Mouse (Mus musculus): ENCODE measurements around the gene Supt16. TPM values are rescaled to one million over a fixed set of nuclear protein-coding genes. Genes with fewer than 3 reads are reported as not detected.
A peak's percentile ranks its signal among the peaks of the same experiment; 100 is the strongest.

Supt16 gene
- polyA plus RNA-seq, 1 experiment from 2014 or later, result 86.9 TPM

DNA sequence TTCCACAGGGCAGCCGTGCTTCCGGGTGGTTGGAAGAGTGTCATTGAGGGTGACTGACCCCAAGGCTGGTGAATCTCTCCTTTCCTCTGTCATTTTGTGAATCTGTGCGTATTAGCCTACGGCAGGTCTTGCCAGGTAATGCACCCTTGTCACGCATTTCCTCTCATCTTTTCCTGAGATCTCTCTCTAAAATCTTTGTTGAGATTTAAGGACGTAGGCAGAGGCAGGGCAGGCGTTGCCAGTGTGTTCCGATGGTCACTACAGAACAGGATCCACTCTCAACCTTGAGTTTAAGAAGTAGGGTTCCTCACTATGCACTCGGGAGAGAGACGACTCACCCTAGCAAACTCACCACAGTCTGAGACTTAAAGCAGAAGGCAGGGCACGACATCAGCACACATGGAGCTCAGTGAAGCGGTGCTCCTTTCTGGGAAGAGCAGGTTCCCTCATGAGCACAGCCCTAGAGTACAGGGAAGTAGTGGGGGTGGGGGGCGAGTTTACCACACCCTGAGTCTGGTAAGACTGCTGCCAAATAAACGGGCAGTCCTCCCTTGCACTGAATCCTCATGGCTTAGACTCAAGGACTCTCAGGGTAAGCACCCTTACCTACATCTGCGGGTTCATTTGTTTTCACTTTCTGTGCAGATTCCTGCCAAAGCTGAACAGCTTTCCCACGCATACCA is 55.6 kb downstream of the Supt16 start:
- Histone ChIP-seq H3K4me2 (no peak overlapping the region), H3K27me3 (0 out of 2 replicates have a peak, but pooled peaks cover 6% of the 10 kb centered on the region), H3K4me3 (replicated peaks) (no peak overlapping the region), H3K9ac (no peak overlapping the region), H3K4me1 (no peaks in the 10 kb centered on the region), H3K9me3 (no peaks in the 10 kb centered on the region), H3K36me3 (replicated peaks) (no peaks in the 10 kb centered on the region), H3K27ac (no peak overlapping the region)
- WGBS, result 80% methylated on average over 16 of the region's 16 CpGs
- ATAC-seq (ENCODE audit: low FRiP score), result no peak

GRCm38 (mm10) chr14:52140577-52141444 is 56.4 kb downstream of the Supt16 start:
- Histone ChIP-seq H3K36me3 (replicated peaks) (no peaks in the 10 kb centered on the region), H3K9me3 (no peaks in the 10 kb centered on the region), H3K4me2 (no peak overlapping the region), H3K9ac (no peak overlapping the region), H3K4me3 (replicated peaks) (no peak overlapping the region), H3K27ac (no peak overlapping the region), H3K27me3 (0 out of 2 replicates have a peak, but pooled peaks cover 6% of the 10 kb centered on the region), H3K4me1 (no peaks in the 10 kb centered on the region)
- 79% methylated on average over 19 of the region's 19 CpGs for WGBS
- no peak for ATAC-seq (ENCODE audit: low FRiP score)

- no peaks in the 10 kb centered on the region for H3K9me3 ChIP-seq
- no peak for ATAC-seq (ENCODE audit: low FRiP score)
- H3K27me3 ChIP-seq, result no peaks in the 10 kb centered on the region
- H3K27ac ChIP-seq, result no peak overlapping the region
- H3K9ac ChIP-seq, result no peak overlapping the region
- no peak overlapping the region for H3K4me2 ChIP-seq
- 88% methylated on average over 5 of the region's 5 CpGs for WGBS
- no peak overlapping the region for H3K4me3 ChIP-seq (replicated peaks)
- no peaks in the 10 kb centered on the region for H3K36me3 ChIP-seq (replicated peaks)
- no peaks in the 10 kb centered on the region for H3K4me1 ChIP-seq
These were observed 63.6 kb downstream of the Supt16 start for GRCm38 (mm10) chr14:52133584-52133983.

DNA sequence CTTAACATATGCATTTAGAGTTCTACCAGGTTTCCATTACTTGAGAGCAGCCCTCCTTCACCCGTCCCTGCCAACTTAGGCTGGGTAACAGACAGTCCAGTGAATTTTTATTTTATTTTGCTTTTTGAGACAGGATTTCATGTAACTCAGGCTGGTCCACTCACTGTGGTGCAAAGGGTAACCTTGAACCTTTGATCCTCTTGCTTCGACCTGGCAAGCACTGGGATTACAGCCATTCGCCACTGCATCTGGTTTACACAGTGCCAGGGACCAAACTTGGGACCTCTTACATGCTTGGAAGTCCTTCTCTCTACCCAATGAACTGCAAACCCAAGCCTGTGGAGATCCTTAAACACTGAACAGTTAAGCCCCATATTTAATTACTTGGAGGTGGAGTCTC is 72.6 kb downstream of the Supt16 start:
- Histone ChIP-seq H3K27me3 (peaks cover 3% of the 10 kb centered on the region; the same call in 1 of the 2 replicates), H3K4me1 (no peaks in the 10 kb centered on the region), H3K36me3 (replicated peaks) (no peaks in the 10 kb centered on the region), H3K9me3 (no peaks in the 10 kb centered on the region), H3K27ac (no peak overlapping the region), H3K4me2 (no peak overlapping the region), H3K4me3 (replicated peaks) (no peak overlapping the region), H3K9ac (no peak overlapping the region)
- 89% methylated on average over 3 of the region's 3 CpGs for WGBS
- ATAC-seq (ENCODE audit: low FRiP score), result no peak

- 23% methylated on average over 4 of the region's 4 CpGs for WGBS
- peak; percentile 27; the same call in 1 of the 2 replicates for ATAC-seq (ENCODE audit: low FRiP score)
- no peak overlapping the region for H3K9ac ChIP-seq
- H3K4me2 ChIP-seq, result no peak overlapping the region
- H3K9me3 ChIP-seq, result no peaks in the 10 kb centered on the region
- H3K4me3 ChIP-seq (replicated peaks), result no peak overlapping the region
- H3K4me1 ChIP-seq, result peaks cover 2% of the 10 kb centered on the region; the same call in 1 of the 2 replicates
- no peak overlapping the region for H3K27ac ChIP-seq
- H3K27me3 ChIP-seq, result peaks cover 3% of the 10 kb centered on the region; the same call in 1 of the 2 replicates
- H3K36me3 ChIP-seq (replicated peaks), result no peaks in the 10 kb centered on the region
These were observed 73.3 kb downstream of the Supt16 start for GRCm38 (mm10) chr14:52123918-52124317.

GRCm38 (mm10) chr14:52120169-52120568 is 77.0 kb downstream of the Supt16 start:
- no peaks in the 10 kb centered on the region for H3K36me3 ChIP-seq (replicated peaks)
- no peak overlapping the region for H3K4me3 ChIP-seq (replicated peaks)
- peaks cover 8% of the 10 kb centered on the region for H3K4me1 ChIP-seq
- H3K4me2 ChIP-seq, result no peak overlapping the region; the same call in 1 of the 2 replicates
- H3K9me3 ChIP-seq, result no peaks in the 10 kb centered on the region
- WGBS, result 64% methylated on average over 7 of the region's 7 CpGs
- H3K9ac ChIP-seq, result 0 out of 2 replicates have a peak overlapping the region, but pooled peaks have one; percentile 65
- H3K27ac ChIP-seq, result no peak overlapping the region
- no peak for ATAC-seq (ENCODE audit: low FRiP score)
- peaks cover 3% of the 10 kb centered on the region; the same call in 1 of the 2 replicates for H3K27me3 ChIP-seq

DNA sequence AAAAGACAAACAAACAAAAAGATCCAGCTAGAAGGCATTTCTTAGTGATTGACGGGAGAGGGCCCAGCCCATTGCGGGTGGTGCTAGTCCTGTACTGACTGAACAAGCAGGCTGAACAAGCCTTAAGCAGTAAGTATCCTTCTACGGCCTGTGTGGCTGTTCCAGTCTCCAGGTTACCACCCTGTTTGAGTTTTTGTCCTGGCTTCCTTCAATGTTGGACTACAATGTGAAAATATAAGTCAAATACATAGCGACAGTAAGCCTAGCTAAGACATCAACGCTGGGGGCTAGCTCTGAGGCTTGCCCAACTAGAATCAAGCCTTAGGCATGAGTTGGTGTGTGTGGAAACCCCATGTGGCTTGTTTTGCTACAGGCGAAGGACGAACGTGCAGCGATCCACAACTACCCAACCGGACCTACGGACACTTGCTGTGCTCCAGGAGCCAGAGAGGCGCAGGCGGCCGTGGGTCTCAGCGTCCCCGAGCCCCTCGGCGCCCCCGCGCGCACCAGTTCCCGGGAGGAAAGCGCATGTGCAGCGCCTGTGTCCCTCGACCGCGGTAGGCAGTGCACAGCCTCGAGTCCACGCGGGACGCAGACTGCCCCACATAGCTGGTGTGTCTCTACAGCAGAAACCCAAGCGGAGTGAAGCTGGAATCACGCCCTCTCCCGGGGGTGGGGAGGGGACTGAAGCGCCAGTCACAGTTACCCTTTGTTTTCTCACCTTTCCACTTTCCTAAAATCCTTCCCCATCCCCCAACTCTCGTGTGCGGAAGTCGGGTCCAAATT is 78.2 kb downstream of the Supt16 start:
- Histone ChIP-seq H3K36me3 (replicated peaks) (no peaks in the 10 kb centered on the region), H3K9me3 (no peaks in the 10 kb centered on the region), H3K4me1 (peaks cover 8% of the 10 kb centered on the region), H3K27ac (peak overlapping the region; percentile 75), H3K4me2 (peak overlapping the region; percentile 96), H3K9ac (peak overlapping the region; percentile 65), H3K27me3 (peaks cover 3% of the 10 kb centered on the region; the same call in 1 of the 2 replicates), H3K4me3 (replicated peaks) (peak overlapping the region; percentile 46)
- WGBS, result under 1% methylated on average over 38 of the region's 38 CpGs
- ATAC-seq (ENCODE audit: low FRiP score), result peak; percentile 87

DNA sequence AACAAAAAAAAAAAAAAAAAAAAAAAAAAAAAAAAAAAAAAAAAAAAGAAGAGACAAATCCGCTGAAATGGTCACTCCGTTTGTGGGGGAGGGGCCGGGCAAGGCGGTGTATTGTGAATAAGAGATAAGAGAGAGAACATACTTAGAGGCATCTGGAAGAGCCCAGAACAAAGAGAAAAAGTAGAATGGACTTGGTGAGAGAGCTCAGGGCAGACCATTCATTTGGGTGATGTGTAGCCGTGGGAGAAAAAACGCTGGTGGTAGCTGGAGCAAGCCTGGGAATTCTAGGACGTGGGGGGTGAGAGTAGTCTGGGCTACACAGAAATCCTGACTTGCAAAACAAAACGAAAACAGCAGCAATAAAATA is 78.8 kb downstream of the Supt16 start:
- peaks cover 3% of the 10 kb centered on the region; the same call in 1 of the 2 replicates for H3K27me3 ChIP-seq
- peak overlapping the region; percentile 75; the same call in 1 of the 2 replicates for H3K27ac ChIP-seq
- H3K4me1 ChIP-seq, result peaks cover 8% of the 10 kb centered on the region
- H3K9ac ChIP-seq, result peak overlapping the region; percentile 65; the same call in 1 of the 2 replicates
- ATAC-seq (ENCODE audit: low FRiP score), result peak; percentile 53
- H3K36me3 ChIP-seq (replicated peaks), result no peaks in the 10 kb centered on the region
- H3K9me3 ChIP-seq, result no peaks in the 10 kb centered on the region
- H3K4me3 ChIP-seq (replicated peaks), result peak overlapping the region; percentile 46
- 20% methylated on average over 8 of the region's 8 CpGs for WGBS
- H3K4me2 ChIP-seq, result peak overlapping the region; percentile 96

DNA sequence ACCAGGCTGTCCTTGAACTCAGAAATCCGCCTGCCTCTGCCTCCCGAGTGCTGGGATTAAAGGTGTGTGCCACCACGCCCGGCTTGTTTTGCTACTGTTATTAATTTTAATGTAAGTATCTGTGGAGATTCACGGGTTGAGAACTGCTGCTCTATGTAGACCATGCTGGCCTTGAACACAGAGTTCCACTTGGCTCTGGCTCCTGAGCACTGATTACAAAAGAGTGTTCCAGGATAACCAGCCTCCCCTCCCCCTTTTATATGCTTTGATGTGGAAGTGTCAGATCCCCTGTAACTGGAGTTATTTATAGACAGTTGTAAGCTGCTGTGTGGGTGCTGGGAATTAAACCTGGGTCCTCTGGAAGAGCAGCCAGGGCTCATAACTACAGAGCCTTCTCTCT is 80.0 kb downstream of the Supt16 start:
- Histone ChIP-seq H3K4me1 (peaks cover 8% of the 10 kb centered on the region), H3K4me3 (replicated peaks) (no peak overlapping the region), H3K27ac (no peak overlapping the region), H3K4me2 (no peak overlapping the region), H3K27me3 (peaks cover 3% of the 10 kb centered on the region; the same call in 1 of the 2 replicates), H3K9me3 (no peaks in the 10 kb centered on the region), H3K9ac (no peak overlapping the region), H3K36me3 (replicated peaks) (no peaks in the 10 kb centered on the region)
- no peak for ATAC-seq (ENCODE audit: low FRiP score)
- 92% methylated on average over 5 of the region's 5 CpGs for WGBS

DNA sequence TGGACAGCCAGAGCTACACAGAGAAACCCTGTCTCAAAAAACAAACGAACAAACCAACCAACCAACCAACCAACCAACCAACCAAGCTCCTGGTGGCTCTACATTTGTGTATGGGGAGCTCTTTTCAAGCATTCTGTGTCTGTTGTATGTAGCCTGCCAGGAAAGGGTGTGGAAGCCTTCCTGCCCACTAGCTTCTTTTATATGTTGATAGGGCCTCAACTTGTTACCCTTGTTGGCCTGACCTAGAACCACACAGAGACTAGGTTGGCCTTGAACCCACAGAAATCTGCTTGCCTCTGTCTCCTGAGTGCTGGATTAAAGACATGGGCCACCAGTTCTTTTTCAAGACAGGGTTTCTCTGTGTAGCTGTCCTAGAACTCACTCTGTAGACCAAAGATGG is 83.1 kb downstream of the Supt16 start:
- H3K9me3 ChIP-seq, result no peaks in the 10 kb centered on the region
- WGBS, result 47% methylated on average over 1 of the region's 1 CpGs
- H3K27me3 ChIP-seq, result no peaks in the 10 kb centered on the region
- H3K4me1 ChIP-seq, result peaks cover 8% of the 10 kb centered on the region
- no peak overlapping the region for H3K4me2 ChIP-seq
- H3K36me3 ChIP-seq (replicated peaks), result no peaks in the 10 kb centered on the region
- H3K27ac ChIP-seq, result no peak overlapping the region
- no peak for ATAC-seq (ENCODE audit: low FRiP score)
- H3K4me3 ChIP-seq (replicated peaks), result no peak overlapping the region
- no peak overlapping the region for H3K9ac ChIP-seq
